Mouse (Mus musculus) effector memory CD4-positive, alpha-beta T cell, adult 5 months (primary cell): ENCODE data around the gene Adh6a. TPM values are rescaled to one million over a fixed set of nuclear protein-coding genes. Genes with fewer than 3 reads are reported as not detected.

Experiments used
- polyA plus RNA-seq: library from polyadenylated mRNA; unstranded; fragments of 100-300 nt; shearing (Covaris generic); gene quantifications from one replicate; pipeline ENCODE4 v1.2.1, GENCODE M21; 2017

Gene Adh6a
- not detected for polyA plus RNA-seq

DNA sequence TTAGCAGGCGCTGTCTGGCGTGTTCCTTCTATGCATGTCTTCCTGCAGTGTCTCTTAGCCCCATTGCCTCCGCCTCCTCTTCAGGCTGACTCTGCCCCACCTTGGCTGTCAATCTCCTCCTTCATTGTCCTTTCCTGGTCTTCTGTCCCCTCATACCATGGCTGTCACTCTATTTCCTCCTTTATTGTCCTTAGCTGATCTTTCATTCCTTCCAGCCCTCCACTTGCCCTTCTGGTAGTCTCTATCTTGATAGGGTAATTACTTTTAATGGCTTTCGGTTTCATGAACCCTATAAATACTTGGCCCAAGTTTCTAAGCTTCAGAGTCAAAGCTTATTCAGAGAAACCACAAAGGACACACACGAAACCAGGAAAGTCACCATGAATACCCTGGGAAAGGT is at the start of gene Adh6a:
TSS of gene Adh6a (plus strand) at position 322 of the 400 bp plus-strand sequence.

GRCm38 (mm10) chr3:138341471-138341870 is 28.4 kb downstream of the Adh6a start, which contains the start of gene Adh6b:
Adh6b (plus strand) TSS chr3:138341775.

Other genes with a start within 250 kb of the Adh6a start
- not detected for gene 1110002E22Rik, start 248.2 kb upstream of the Adh6a start, polyA plus RNA-seq
- gene Gm5105, start 245.9 kb upstream of the Adh6a start, polyA plus RNA-seq: not detected
- 8.6 TPM for gene Trmt10a, start 169.8 kb upstream of the Adh6a start, polyA plus RNA-seq
- 3.1 TPM for gene Mttp, start 168.3 kb upstream of the Adh6a start, polyA plus RNA-seq
- gene 4930579F01Rik, start 119.5 kb upstream of the Adh6a start, polyA plus RNA-seq: not detected
- not detected for gene Adh7, start 95.5 kb upstream of the Adh6a start, polyA plus RNA-seq
- gene Adh1, start 52.3 kb upstream of the Adh6a start, polyA plus RNA-seq: 2.4 TPM
- gene Adh6b, start 28.5 kb downstream of the Adh6a start, polyA plus RNA-seq: not detected
- gene Adh4, start 102.2 kb downstream of the Adh6a start, polyA plus RNA-seq: 1.0 TPM
- gene Adh5, start 129.8 kb downstream of the Adh6a start, polyA plus RNA-seq: 122 TPM
- gene Metap1, start 176.2 kb downstream of the Adh6a start, polyA plus RNA-seq: 39.0 TPM
- gene Eif4e, start 212.9 kb downstream of the Adh6a start, polyA plus RNA-seq: 236 TPM